Mouse (Mus musculus) heart, embryonic 11.5 days (tissue): ENCODE data around the gene Xndc1. TPM values are rescaled to one million over a fixed set of nuclear protein-coding genes. Genes with fewer than 3 reads are reported as not detected.
"Not testable (repeated sequence)": the region's sequence is repeated elsewhere in the genome, so short reads cannot be mapped to it uniquely, and the experiment has no call there.

ENCODE experiments used
- ATAC-seq: fragments of 200-750 bp; cut with Nextera tagmentation; replicated peaks from 2 replicates; pipeline ENCODE4 v1.8.0; 2017; ENCODE audit warnings: moderate library complexity; ENCODE audit not compliant: insufficient number of reproducible peaks, low FRiP score, low TSS enrichment
- H3K27ac ChIP-seq: fragments of 300-500 bp; sonication (generic); 2 replicates; pipeline ENCODE4 v1.5.1; 2014; ENCODE audit warnings: mild to moderate bottlenecking, low read depth, low read length
- H3K27me3 ChIP-seq: fragments of 300-500 bp; sonication (generic); 2 replicates; pipeline ENCODE4 v1.6.1; 2014; ENCODE audit warnings: mild to moderate bottlenecking, low read length, mixed read lengths; ENCODE audit not compliant: control insufficient read depth, insufficient read depth
- H3K36me3 ChIP-seq: fragments of 300-500 bp; sonication (generic); 2 replicates; pipeline ENCODE4 v1.6.1; 2014; ENCODE audit warnings: mild to moderate bottlenecking, low read length, moderate library complexity, mixed read lengths; ENCODE audit not compliant: control insufficient read depth, insufficient read depth
- H3K4me1 ChIP-seq: fragments of 300-500 bp; sonication (generic); 2 replicates; pipeline ENCODE4 v1.6.1; 2014; ENCODE audit warnings: low read length; ENCODE audit not compliant: control insufficient read depth, insufficient read depth
- H3K4me2 ChIP-seq: fragments of 300-500 bp; sonication (generic); 2 replicates; pipeline ENCODE4 v1.6.1; 2014; ENCODE audit warnings: mild to moderate bottlenecking, moderate library complexity
- H3K4me3 ChIP-seq: fragments of 300-500 bp; sonication (generic); 2 replicates; pipeline ENCODE4 v1.5.1; 2014; ENCODE audit warnings: low read depth, low read length
- H3K9ac ChIP-seq: fragments of 300-500 bp; sonication (generic); 2 replicates; pipeline ENCODE4 v1.6.1; 2014; ENCODE audit warnings: mild to moderate bottlenecking, low read depth, low read length, moderate library complexity
- H3K9me3 ChIP-seq: fragments of 300-500 bp; sonication (generic); replicated peaks from 2 replicates; pipeline ENCODE4 v1.6.1; 2016; ENCODE audit warnings: low read length; ENCODE audit not compliant: control insufficient read depth
- WGBS: fragments of 180-500 bp; shearing (Covaris S2); extraction: QIAGEN DNeasy Blood & Tissue Kit; methylation state at CpG from one replicate; pipeline ENCODE4 v1.1.7; 2014; ENCODE audit not compliant: insufficient replicate concordance; 5-methylcytosine and 5-hydroxymethylcytosine counted together
- polyA plus RNA-seq: library from polyadenylated mRNA; unstranded; fragments of >200 nt; fragmentation: Nextera tagmentation; extraction: Ambion mirVana; gene quantifications from 2 replicates; pipeline ENCODE4 v1.2.1, GENCODE M21; 2014

Gene Xndc1
- polyA plus RNA-seq, 1 experiment from 2014 or later: 18.3 TPM

DNA sequence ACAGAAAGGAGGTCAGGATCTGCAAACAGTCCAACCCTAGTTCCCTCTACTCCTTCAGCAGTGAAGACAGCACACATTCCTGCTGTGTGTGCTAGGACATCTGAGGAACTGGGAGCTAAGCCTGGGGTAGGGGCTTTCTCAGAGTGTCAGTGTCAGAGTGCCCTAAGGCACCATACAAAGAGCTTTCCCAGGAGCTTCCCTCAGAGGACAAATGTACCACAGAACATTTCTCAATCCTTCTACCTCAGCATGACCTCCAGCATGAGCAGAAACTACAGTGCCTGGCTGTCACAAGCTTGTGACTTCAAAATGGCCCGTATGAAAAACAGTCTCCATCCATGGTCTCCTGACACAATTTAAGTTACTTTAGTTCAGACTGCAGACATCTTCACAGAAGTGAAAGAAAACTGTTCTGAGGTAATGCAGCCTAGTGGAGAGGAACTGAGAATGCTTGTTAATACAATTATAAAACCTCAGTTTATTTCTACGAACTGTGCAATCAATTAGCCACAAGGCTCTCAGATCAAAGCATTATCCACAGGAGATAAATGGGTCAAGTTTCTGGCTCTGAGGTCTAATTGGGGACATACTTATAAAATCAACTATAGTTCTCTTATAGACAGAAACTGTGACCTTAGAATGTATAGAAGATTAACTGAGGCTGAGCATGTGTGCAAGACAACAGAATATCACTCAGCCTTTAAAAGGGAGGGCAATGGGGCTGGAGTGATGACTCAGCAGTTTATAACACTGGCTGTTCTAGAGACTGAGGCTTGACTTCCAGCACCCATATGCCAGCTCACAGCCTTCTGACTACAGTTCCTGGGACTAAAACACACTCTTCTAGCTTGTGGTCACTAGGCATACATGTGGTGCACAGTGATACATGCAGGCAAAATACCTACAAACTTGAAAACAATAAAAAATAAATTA is 39.9 kb upstream of the Xndc1 start:
- Histone ChIP-seq H3K4me1 (no peaks in the 10 kb centered on the region), H3K27ac (no peak overlapping the region), H3K4me2 (no peak overlapping the region), H3K4me3 (no peak overlapping the region), H3K36me3 (peaks cover 32% of the 10 kb centered on the region; the same call in 1 of the 2 replicates), H3K9ac (no peak overlapping the region), H3K9me3 (no peaks in the 10 kb centered on the region), H3K27me3 (no peaks in the 10 kb centered on the region)
- ATAC-seq: no peak
- WGBS: 92% methylated on average over 2 of the region's 2 CpGs

DNA sequence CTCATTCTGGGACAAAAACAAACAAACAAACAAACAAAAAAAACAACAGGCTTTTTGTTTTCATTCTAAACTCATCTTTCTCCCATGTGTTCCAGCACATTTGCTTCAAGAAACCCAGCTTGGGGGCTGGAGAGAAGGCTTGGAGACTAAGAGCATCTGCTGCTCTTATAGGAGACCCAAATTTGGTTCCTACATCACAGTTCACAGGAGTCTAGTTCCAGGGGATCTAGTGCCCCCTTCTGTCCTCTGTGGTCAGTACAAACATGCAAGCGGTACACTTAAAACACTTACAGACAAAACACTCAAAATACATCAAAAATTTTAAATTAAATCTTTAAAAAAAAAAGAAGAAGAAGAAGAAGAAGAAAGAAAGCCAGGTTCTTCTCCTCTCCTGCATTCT is 30.4 kb upstream of the Xndc1 start:
- WGBS: 93% methylated on average over 1 of the region's 1 CpGs
- Histone ChIP-seq H3K4me1 (no peaks in the 10 kb centered on the region), H3K36me3 (peaks cover 29% of the 10 kb centered on the region)

DNA sequence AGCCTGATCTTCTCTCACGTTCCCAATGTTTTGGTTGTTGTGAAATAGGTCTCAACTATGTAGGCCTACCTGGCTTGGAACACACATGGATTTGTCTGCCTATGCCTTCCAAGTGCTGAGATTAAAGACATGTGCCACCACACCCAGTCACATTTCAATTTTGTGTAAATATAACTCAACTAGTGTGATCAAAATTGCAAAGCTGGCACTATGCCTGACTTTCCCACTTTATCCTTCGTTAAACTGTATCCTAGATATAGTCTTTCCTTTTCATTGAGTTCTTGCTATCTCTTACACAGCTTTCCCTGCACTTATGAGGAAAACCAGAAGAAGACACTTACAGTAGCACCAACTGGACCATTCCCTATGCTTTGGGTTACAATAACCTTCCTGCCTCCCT is 29.8 kb upstream of the Xndc1 start:
- Histone ChIP-seq H3K4me1 (no peaks in the 10 kb centered on the region), H3K9me3 (no peaks in the 10 kb centered on the region), H3K4me3 (no peak overlapping the region), H3K27ac (no peak overlapping the region), H3K9ac (no peak overlapping the region), H3K4me2 (no peak overlapping the region), H3K36me3 (peaks cover 29% of the 10 kb centered on the region), H3K27me3 (no peaks in the 10 kb centered on the region)
- ATAC-seq: no peak
- WGBS: 90% methylated on average over 2 of the region's 2 CpGs

More for the DNA sequence above, 30.4 kb upstream of the Xndc1 start:
- no peak for ATAC-seq
- no peak overlapping the region for H3K4me2 ChIP-seq
- no peak overlapping the region for H3K4me3 ChIP-seq
- no peak overlapping the region for H3K27ac ChIP-seq
- H3K27me3 ChIP-seq: no peaks in the 10 kb centered on the region
- no peak overlapping the region for H3K9ac ChIP-seq
- no peaks in the 10 kb centered on the region for H3K9me3 ChIP-seq

DNA sequence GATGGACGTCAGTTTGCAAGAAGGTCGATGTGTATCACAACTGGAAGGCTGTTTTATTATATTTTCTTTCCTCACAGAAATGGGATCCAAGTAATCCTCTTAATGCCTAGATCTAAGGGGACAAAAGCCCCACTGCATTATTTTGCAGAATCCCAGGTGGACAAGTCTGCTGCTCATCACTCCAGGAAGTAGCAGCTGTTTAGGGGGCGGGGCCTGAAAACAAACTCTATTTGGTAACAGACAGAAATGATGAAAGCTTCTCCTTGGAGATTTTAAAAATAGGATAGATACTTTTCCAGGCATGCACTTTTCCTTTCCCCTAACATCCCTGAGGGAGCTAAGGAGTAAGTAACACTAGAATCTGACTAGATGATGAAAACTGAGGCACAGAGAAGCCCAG is 28.0 kb upstream of the Xndc1 start:
- ATAC-seq: no peak
- no peak overlapping the region for H3K4me3 ChIP-seq
- H3K4me1 ChIP-seq: no peaks in the 10 kb centered on the region
- peaks cover 32% of the 10 kb centered on the region for H3K36me3 ChIP-seq
- H3K9me3 ChIP-seq: no peaks in the 10 kb centered on the region
- H3K4me2 ChIP-seq: no peak overlapping the region
- H3K27me3 ChIP-seq: no peaks in the 10 kb centered on the region
- no peak overlapping the region for H3K9ac ChIP-seq
- WGBS: 90% methylated on average over 3 of the region's 3 CpGs
- no peak overlapping the region for H3K27ac ChIP-seq

DNA sequence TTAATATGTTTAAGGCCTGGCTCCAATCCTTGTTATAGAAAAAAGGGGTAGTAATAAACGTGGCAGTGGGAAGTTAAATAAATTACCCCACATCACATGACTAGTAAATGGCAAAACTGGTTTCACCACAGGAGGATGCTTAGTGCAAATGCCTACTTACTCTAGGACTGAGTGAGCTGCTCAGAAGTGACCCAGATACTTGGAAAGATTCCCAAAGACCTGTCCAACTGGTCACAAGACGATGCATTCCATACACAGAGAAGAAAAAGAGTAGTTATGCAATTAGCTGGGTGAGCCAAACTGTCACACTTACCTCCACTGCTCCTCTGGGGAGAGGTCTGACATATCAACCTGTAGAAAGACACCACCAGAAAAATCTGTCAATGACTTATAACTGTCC is 23.0 kb upstream of the Xndc1 start:
- Histone ChIP-seq H3K9ac (no peak overlapping the region), H3K27ac (no peak overlapping the region), H3K27me3 (no peaks in the 10 kb centered on the region), H3K4me1 (no peaks in the 10 kb centered on the region), H3K4me3 (no peak overlapping the region), H3K9me3 (no peaks in the 10 kb centered on the region), H3K4me2 (no peak overlapping the region), H3K36me3 (peaks cover 22% of the 10 kb centered on the region)
- WGBS: 72% methylated on average over 2 of the region's 2 CpGs
- ATAC-seq: no peak

DNA sequence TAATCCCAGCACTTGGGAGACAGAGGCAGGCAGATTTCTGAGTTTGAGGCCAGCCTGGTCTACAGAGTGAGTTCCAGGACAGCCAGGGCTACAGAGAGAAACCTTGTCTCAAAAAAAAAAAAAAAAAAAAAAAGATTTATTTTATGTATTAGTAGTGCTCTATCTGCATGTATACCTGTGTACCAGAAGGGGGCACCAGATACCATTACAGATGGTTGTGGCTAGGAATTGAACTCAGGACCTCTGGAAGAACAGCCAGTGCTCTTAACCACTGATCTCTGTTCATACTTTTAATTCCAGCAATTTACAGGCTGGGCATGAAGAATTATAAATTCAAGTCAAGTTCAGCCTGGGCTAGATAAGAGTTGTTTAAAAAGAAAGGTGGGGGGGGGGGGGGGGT is 16.8 kb upstream of the Xndc1 start:
- not testable (repeated sequence) for H3K27ac ChIP-seq, H3K27me3 ChIP-seq, H3K9me3 ChIP-seq, H3K4me2 ChIP-seq, H3K4me1 ChIP-seq, H3K9ac ChIP-seq, H3K4me3 ChIP-seq, H3K36me3 ChIP-seq, ATAC-seq

DNA sequence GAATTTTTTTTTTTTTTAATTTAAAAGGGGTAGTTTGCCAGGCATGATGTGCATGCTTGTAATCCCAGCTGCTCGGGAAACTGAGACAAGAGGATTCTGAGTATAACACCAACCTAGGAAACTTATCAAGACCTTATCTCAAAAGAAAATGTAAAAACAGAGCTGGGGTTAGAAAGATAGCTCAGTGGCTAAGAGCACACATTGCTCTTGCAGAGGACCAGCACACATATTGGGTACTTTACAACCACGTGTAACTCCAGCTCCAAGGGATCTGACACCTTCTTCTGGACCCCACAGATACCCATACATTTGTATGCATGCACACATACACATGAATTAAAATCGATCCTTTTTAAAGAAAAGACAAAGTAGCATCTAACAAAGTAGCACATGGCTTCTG is 4.0 kb upstream of the Xndc1 start:
- H3K27ac ChIP-seq: no peak overlapping the region
- no peak for ATAC-seq
- no peak overlapping the region for H3K4me3 ChIP-seq
- no peak overlapping the region for H3K9ac ChIP-seq
- H3K9me3 ChIP-seq: no peaks in the 10 kb centered on the region
- no peak overlapping the region for H3K4me2 ChIP-seq
- peaks cover 11% of the 10 kb centered on the region for H3K4me1 ChIP-seq
- H3K27me3 ChIP-seq: no peaks in the 10 kb centered on the region
- WGBS: 70% methylated on average over 3 of the region's 3 CpGs
- 0 out of 2 replicates have a peak, but pooled peaks cover 2% of the 10 kb centered on the region for H3K36me3 ChIP-seq

DNA sequence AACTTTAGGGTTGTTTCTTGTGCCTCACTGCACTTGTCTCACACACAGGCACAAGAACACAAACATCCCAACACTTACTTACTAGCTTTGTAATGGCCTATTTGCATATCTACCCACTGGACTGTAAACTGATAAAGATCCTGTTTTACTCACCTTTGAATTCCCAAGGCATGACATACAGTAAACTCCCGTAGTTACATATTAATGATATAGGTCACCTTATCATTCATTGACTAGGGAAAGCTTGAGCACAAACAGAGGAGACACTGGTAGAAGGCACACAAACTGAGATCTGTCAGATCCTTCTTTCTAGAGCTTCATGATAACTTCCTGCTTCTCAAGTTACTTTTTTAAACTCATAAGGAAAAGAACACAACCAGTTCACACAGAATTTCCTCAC is 3.1 kb upstream of the Xndc1 start:
- Histone ChIP-seq H3K27me3 (no peaks in the 10 kb centered on the region), H3K9me3 (no peaks in the 10 kb centered on the region), H3K27ac (no peak overlapping the region), H3K4me2 (no peak overlapping the region), H3K4me1 (peaks cover 14% of the 10 kb centered on the region), H3K9ac (no peak overlapping the region), H3K4me3 (no peak overlapping the region), H3K36me3 (0 out of 2 replicates have a peak, but pooled peaks cover 2% of the 10 kb centered on the region)
- WGBS: 78% methylated on average over 1 of the region's 1 CpGs
- ATAC-seq: no peak

DNA sequence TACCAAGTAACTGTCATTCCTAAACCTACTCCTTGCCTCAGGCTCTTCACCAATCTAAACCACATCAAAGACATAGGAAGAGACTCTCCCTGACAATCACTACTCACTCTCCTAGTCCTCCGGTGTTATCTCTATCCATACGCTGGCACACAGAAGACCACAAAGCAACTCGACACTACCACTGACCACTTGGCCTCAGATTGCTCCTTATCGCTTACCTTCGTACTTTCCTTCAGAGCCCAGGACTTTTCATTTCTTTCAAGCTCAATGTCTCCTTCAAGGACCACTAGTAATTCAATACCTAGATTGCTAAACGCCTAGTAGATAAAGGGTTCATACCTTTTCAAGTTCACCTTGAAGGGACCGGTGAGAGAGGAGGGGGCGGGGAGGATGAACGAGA is 1.4 kb upstream of the Xndc1 start:
- H3K27me3 ChIP-seq: no peaks in the 10 kb centered on the region
- no peak for ATAC-seq
- H3K9ac ChIP-seq: no peak overlapping the region
- H3K27ac ChIP-seq: no peak overlapping the region
- peak overlapping the region; percentile 82 for H3K4me3 ChIP-seq
- H3K4me1 ChIP-seq: peaks cover 14% of the 10 kb centered on the region
- no peaks in the 10 kb centered on the region for H3K9me3 ChIP-seq
- 0 out of 2 replicates have a peak, but pooled peaks cover 2% of the 10 kb centered on the region for H3K36me3 ChIP-seq
- peak overlapping the region; percentile 87 for H3K4me2 ChIP-seq
- WGBS: 51% methylated on average over 9 of the region's 9 CpGs
